Mouse (Mus musculus) cerebellum, adult 11-12 months (tissue): Measurements from ENCODE around the gene Tmed2.
"Not testable (repeated sequence)": the region's sequence is repeated elsewhere in the genome, so short reads cannot be mapped to it uniquely, and the experiment has no call there.

Experiments
- DNase-seq: peaks from one replicate; pipeline ENCODE4 v3.0.0; 2022

The Tmed2 gene

DNA sequence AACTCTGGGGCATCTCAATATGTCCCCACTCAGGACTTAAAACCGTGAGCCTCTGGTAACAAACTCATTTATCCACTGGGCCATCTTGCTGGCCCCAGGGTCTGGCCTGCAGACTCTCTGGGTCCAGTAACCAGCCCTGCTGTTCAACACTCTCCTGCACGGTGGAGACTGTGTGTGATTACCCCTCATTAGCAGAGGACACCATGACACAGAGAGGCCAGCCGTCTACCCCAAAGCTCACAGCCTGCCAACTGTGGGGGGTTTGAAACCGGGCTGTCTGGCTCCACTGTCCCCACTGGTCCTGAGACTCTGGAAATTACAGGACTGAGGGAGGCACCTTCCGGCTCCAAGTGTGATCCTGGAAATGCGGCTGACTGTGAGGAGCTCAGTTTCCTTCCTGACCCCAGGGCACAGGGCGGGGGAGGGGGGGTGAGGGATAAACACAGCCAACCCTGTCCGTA is 11.3 kb upstream of the Tmed2 start:
- DNase-seq, result no peak

GRCm38 (mm10) chr5:124529697-124530096 is 10.8 kb upstream of the Tmed2 start:
- DNase-seq, result no peak

DNA sequence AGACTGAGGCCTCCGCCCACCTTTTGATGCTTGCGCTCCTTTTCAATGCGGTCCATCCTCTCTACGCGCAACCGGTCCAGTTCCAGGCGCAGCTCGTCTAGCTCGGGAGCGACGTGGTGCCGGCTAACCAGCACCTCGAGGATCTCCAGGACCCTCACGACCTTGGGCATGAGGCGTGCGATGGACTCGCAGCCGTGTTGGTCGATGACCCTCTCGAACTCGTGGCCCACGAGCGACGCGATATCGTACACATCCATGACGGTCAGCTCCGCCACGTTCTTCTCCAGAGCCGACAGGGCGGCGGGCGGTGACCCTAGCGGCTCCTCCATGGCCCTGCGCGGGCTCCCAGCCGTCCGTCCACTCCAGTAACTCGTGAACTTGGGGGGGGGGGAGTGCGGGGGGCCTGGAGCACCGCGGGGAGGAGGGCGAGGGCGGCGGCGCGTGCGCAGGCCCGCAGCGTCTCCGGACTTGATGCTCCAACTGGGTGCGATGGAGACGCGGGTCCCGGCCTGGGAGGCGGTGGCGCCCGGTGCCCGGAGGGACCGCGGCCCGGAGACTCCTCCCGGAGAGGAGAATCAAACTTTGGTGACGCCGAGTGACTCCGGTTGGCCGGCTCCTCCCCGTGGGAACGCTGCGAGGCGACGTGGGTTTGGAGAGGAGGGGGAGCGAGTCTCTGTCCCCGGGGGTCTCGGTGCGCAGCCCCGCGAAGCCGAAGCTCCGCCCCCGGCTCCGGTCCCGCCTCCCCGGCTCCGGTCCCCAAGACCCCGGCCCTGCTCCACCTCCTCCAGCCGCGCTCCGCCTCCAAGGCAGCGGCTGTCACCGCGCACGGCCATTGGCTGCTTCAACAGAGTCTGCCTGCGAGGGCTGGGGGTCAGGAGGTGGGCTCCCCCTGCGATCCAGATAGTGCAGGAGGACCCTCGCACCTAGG is 9.6 kb upstream of the Tmed2 start, which contains the start of gene Rilpl1:
Gene Rilpl1, minus strand, starts transcription at position 737 of the 928 bp plus-strand sequence.
- peak; percentile 72 for DNase-seq

DNA sequence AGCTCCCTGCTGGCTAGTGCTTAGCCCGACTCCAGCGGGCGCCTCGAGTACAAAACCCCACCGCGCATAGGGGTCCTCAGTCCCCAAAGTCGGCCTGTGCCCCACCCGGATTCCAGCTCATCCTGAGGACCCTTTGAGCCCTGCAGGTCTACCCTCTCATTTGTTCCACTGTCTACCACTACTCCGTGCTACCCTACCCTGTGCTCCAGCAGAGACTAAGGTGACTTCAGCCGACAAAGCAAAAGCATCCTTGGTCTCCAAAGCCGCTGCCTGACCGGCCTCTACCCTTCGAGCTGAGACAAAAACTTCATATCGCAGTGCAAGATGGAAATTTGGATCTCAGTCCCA is 8.9 kb upstream of the Tmed2 start:
- no peak for DNase-seq

DNA sequence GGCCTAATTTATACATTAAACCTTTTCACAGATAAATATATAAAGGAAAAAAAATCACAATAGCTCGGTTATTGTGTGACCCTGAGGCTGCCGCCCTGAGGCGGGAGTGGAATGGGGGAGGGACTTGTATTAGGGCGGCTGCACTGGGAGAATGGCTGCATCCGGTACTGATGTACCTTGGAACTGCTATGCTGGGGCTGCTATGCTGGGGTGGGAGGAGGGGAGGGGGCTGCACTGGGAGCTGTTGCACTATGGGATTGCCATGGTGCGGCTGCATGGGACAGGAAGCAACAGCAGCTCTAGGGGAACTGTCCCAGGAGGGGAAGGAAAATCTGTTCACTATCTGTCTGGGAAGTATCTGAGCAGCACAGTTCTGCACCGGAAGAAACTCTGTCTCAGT is 8.0 kb upstream of the Tmed2 start:
- no peak for DNase-seq

- DNase-seq, result no peak
Measured at GRCm38 (mm10) chr5:124535016-124535415, 5.5 kb upstream of the Tmed2 start.

- DNase-seq, result peak; percentile 44
Measured at GRCm38 (mm10) chr5:124536776-124537175, 3.7 kb upstream of the Tmed2 start.

DNA sequence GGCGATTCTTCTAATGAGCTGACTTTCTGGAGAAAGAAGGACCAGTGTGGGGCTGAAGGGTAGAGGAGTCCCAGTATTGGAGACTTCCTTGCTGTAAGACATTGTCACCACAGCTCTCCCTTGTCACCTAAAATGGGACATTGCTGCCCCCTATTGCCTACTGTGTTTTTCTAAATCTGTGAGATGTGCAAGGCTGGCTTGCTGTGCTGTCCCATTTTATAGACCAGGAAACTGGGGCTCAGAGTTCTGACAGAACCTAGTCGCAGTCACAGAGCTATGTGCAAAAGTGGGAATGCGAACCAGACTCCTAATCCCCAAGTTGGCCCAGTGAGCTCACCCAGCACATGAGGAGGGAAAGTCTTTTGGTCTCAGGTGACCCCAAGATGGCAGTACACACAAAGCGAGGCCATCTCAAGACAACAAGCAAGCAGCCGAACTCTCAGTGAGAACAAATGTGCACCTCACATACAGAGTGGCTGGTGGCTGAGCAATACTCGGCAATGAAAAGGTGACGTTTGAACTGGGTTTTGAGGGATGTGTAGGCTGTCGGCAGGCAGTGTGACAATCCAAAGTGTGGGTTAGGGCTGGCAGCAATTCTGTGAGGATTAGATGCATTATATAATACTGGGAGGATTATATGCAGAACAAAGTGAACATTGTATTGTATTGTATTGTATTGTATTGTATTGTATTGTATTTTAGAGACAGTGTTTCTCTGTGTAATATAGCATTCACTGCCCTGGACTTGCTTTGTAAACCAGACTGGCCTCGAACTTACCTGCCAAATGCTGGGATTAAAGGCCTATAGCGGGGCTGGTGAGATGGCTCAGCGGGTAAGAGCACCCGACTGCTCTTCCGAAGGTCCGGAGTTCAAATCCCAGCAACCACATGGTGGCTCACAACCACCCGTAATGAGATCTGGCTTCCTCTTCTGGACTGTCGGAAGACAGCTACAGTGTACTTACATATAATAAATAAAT is 1.4 kb upstream of the Tmed2 start:
- peak; percentile 47 for DNase-seq

DNA sequence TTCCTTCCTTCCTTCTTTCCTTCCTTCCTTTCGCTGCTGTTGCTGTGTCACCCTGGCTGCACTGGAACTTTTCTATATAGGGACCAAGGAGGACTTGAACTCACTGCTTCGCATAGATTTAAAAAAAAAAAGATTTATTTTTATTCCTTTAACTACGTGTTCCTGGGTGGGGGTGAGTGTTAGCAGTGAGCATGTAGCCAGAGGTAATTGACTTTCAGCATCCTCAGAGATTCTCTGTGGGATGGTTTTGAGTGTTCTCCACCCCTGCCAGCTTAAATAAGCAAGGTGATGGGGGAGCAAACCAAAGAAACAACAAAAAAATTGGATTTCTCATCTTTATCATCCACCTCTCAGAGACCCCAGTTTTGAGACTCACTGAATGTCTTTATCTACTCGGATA is 590 bp upstream of the Tmed2 start:
- no peak for DNase-seq

- peak; percentile 67 for DNase-seq
Measured at GRCm38 (mm10) chr5:124540905-124541601, 558 bp downstream of the Tmed2 start.

DNA sequence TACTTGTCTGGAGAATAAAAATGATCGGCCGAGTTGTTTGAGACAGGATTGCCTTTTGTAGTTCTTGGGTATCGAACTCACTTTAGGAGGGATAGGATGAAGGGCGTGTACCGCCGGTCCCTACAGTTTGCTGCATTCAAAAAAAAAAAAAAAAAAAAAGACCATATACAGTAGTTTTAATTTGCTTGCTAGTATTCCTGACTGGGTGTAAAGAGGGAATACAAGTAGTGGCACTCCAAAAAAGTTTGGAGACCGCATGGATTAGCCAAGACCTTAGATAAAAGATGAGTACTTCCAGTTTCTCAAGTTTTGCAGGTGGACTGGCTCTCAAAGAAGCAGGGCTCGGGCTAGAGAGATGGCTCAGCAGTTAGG is 1.1 kb downstream of the Tmed2 start:
- no peak for DNase-seq

- DNase-seq, result not testable (repeated sequence)
Measured at GRCm38 (mm10) chr5:124550737-124551136, 10.2 kb downstream of the Tmed2 start.

GRCm38 (mm10) chr5:124551349-124552093 is 11.0 kb downstream of the Tmed2 start:
- DNase-seq, result not testable (repeated sequence)

GRCm38 (mm10) chr5:124552094-124552472 is 11.6 kb downstream of the Tmed2 start:
- DNase-seq, result no peak

- DNase-seq, result peak; percentile 87
Measured at GRCm38 (mm10) chr5:124552558-124553307, 12.2 kb downstream of the Tmed2 start, which contains the start of gene Ddx55. Gene Ddx55 (plus strand): TSS chr5:124552864.

GRCm38 (mm10) chr5:124553607-124554006 is 13.1 kb downstream of the Tmed2 start:
- DNase-seq, result no peak

DNA sequence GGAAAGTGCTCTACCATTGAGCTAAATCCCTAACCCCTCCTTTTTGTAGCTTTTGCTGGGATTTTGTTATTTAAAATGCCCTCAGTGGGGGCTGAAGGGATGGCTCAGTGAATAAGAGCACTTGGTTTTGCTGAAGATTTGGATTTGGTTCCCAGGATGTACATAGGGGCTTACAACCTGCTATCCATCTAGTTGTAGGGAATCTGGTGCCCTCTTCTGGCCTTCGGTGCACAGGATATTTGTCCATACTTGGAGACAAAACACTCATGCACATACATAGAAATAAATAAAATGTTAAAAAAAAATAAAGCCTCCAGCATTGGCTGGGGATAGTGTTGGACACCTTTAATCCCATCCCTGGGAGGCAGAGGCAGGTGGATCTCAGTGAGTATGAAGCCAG is 14.7 kb downstream of the Tmed2 start:
- DNase-seq, result no peak

- DNase-seq, result peak; percentile 84
Measured at GRCm38 (mm10) chr5:124571068-124571467, 30.6 kb downstream of the Tmed2 start.

GRCm38 (mm10) chr5:124575467-124575866 is 35.0 kb downstream of the Tmed2 start:
- DNase-seq, result no peak

DNA sequence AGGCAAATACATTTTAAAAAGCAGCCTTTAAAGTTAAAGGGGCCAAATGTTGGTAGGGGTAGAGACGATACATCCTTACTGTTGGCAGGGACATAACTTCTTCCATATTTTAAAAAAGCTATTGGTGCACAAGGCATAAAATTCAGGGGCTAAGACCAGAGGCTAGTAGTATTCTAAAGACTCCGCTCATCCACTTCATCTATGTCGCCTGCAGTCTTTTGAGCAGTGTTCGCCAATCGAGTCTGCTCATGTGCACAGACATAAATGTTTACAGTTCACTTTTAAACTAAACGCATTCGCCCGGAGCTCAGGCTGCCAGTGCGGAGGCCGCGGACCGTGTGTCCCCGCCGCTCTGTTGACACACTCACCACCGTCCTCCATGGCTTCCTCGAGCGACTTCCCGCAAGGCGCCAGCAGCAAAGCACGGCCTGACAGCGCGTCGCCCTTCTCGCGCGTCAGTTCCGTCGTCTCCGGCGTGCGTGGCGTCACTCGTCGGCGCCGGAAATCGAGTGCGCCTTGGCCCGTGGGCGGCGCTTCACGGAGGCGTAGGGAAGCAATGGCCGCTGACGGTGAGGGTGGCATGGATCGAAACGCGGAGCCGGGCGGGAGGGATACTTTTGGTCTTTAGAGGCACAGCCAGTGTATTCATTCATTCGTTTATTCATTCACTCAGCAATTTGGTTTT is 38.3 kb downstream of the Tmed2 start, which contains the start of the genes Eif2b1 and Gtf2h3:
Gene Eif2b1, minus strand, starts transcription at position 499 of the 685 bp plus-strand sequence.
Gene Gtf2h3, plus strand, starts transcription at position 508 of the 685 bp plus-strand sequence.
- DNase-seq, result peak; percentile 89
